Mouse (Mus musculus): ENCODE results near the gene Polr2i.
"Not testable (repeated sequence)": the region's sequence is repeated elsewhere in the genome, so short reads cannot be mapped to it uniquely, and the experiment has no call there.

Polr2i gene

DNA sequence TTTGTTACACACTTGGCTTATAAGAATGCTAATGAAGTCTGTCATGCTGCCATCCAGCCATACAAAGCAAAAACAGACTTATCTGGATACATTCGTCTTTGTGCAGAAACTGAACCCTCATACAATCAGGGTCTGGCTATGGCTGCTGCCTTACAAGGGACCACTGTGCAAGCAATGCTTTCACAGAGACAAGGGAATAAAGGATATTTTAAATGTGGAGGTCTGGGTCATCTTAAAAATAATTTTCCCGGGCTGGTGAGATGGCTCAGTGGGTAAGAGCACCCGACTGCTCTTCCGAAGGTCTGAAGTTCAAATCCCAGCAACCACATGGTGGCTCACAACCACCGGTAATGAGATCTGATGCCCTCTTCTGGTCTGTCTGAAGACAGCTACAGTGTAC, 25.4 kb upstream of the Polr2i start:
- not testable (repeated sequence) for DNase-seq

DNA sequence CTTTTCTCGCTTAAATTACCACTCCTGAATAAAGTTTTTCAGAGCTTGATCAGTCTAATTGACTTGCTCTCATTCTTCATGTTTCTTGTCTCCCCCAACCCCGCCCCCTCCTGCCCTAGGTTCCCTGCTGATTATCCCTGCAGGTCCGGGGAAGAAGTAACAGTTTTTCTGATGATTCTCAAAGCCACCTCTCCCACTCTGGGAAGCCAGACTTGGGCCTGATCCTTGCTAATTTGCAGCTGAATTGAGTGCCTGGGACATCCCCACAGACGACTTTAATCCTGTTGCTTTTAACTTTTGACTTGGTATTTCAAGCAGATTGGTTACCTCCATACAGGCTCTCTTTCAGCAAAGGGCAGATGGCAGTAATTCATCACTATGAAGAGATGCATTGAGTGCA, 20.7 kb upstream of the Polr2i start:
- DNase-seq: no peak

DNA sequence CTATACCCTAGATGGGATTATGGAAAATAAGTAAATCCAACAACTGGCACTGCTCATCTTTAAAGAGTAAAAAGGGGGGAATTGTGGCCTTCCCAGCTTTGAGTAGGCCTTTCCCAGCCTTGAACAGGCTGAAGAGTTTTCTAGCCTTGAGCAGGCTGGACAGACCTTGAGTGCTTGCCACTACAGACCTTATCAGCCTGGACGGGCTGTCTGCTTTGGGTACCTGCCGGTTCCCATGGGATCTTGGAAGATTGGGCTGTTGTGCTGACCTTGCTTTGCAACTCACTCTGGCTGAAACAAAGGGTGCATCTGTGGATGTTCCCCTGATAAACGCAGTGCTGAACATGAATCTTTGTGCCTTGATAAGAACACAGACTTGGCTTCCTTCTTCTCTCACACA, 17.9 kb upstream of the Polr2i start:
- no peak for DNase-seq

DNA sequence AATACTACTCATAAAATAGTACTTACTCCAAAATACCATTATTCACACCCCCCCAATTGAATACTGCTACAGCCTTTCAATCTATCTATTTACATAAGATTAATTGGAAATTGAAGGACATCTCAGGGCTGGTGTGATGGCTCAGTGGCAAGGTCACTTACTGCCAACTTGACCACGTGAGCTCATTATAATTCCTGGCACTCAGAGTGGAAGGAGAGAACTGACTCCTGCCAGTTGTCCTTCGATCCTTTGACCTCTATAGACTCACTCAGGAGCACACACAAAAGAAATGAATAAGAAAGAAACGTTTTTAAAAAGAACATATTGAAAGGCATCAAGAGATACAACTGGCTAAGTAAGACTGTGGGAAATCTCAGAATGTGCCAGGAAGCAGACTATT, 15.9 kb upstream of the Polr2i start:
- DNase-seq: no peak

DNA sequence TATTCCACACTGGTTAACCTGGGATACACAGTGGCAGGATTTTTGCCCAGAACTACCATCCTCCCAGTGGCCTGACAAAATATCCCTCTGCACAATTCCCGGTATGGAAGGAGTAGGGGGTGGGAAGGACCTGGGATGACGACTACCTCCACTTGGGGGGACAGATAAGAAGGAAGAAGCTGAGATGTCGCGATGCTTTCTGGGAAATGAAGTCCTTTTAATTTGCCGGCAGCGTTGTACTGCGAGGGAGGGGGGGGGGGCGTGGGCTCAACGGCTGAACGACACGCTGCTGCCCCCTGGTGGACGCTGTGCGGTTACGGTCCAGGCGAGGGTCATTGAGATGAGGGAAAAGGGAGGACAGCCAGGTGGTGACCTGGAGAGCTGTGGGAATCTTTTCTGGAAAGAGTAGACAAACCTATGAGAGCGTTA, 15.0 kb upstream of the Polr2i start:
- DNase-seq: peak; percentile 83

DNA sequence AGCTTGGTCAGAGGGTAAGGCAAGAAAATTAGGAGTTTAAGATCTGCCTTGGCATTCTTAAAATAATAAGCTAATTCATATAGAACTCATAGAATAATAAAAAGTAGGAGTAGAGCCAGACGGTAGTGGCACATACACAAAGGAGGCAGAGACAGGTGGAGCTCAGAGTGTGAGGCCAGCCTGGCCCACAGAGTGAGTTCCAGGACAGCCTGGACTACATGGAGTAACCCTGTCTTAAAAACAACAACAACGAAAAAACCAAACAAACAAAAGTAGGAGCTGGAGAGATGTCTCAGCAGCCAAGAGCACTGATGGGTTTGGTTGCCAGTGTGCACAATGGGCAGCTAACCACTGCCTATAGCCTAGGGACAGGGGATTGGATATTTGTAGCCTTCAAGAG, 14.5 kb upstream of the Polr2i start:
- no peak for DNase-seq

DNA sequence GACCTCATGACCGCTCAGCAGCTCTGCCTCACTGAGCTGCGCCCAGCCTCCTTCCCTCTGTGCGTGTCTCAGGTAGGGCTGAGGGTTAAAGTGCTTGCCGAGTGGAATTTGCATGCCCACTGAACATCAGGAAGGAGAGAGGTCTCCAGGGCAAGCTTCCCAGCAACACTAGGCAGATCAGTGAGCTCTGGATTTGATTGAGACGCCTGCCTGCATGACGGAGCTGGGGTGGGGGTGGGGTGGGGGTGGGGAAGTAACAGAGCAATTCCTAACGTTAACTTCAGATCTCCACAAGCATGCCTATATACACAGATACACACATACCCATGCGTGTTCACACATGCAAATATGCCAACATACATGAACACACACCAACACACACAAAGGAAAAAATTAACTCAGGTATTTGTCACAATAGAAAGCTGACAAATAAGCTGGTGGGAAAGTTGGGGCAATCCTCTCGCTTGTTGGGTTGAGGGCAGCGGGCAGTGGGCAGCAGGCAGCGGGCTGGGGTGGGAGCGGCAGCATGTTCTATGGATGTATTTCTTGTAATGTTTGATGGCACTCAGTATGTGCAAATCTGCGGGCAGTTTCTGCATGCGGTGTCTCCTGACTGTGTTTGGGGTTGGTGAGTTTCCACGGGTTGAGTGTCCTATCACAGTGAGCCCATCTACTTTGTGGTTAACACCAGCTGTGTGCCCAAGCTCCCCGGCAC, 12.3 kb upstream of the Polr2i start:
- DNase-seq: peak; percentile 63

DNA sequence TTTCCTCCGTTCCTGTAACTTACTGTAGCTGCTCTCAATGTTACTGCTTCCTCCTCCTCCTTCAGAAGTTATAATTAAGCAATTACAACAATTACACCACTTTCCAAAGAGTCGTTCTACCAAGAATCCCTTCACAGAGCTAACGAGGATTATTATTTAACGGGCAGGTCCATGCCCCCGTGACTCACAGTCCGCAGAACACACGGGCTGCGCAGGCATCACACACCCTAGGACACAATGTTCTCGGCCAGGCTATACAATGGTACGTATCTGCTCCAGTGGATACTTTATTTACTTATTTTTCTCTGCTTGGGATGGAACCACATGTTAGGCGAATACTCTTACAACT, 11.8 kb upstream of the Polr2i start:
- DNase-seq: no peak

DNA sequence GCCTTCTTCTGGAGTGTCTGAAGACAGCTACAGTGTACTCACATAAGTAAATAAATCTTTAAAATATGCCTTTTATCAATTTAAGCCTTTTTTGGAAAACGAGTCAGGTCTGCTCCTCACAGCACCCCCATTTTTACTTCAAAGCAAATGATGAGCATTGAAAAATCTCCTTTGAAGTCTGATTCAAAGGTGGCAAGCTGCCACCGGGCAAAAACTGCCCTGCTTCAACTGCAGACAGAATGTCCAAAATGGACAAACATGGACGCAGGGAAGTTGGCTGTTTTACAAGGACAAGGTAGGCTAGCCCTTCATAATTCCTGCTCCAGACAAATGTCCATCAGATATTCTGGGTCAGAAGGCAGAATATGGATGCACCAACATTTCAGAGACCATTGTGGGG, 10.3 kb upstream of the Polr2i start:
- DNase-seq: no peak

DNA sequence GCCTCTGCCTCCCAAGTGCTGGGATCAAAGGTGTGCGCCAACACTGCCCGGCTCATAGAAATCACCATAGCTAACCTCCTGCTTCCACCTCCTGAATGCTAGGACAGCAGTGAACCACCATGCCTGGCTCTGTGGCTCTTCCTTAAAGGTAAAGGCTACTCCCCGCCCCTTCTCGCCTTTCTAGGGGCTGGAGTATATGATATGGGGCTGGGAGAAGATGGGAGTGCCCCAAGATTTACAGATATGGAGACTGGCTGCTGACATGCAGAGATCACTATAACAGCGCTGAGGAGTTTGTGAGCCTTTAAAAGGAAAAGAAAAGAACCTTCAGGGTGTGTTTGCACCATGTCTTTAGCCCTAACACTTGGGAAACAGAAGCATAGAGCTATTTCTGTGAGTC, 9.5 kb upstream of the Polr2i start:
- DNase-seq: no peak

DNA sequence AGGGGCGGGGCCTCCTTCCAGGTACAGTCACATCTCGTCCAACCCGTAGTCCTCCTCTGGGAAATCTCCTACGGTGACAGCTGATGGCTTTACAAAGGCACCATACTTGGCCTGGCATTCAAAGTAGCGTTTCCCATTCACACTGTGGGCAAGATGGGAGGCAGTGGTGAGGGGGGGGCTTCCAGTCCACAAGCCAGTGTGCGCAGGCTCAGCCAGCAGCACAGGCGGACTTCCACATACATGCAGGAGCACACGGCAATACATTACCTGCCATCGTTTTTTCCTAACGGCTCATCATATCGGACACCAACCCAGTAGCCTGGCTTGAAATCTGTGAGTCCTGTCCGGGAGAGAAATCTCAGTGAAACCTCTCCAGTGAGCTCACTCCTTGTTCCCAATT, 7.5 kb upstream of the Polr2i start:
- DNase-seq: no peak

DNA sequence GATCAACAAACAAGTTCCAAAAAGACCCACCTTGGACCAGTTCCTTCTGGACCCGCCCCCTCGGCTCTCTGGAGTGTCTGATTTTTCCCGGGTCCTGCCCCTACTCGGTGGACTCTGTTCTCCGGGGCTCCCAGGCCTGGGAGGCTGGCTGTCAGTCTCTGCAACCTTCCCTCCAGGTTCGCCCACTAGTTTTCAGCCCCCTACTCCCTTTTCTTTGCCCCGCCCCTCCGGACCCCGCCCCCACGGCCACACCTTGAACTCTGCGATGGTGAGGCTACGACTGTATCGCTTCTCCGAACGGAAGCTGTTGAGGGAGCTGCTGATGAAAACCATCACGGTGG, 450 bp upstream of the Polr2i start:
- no peak for DNase-seq

DNA sequence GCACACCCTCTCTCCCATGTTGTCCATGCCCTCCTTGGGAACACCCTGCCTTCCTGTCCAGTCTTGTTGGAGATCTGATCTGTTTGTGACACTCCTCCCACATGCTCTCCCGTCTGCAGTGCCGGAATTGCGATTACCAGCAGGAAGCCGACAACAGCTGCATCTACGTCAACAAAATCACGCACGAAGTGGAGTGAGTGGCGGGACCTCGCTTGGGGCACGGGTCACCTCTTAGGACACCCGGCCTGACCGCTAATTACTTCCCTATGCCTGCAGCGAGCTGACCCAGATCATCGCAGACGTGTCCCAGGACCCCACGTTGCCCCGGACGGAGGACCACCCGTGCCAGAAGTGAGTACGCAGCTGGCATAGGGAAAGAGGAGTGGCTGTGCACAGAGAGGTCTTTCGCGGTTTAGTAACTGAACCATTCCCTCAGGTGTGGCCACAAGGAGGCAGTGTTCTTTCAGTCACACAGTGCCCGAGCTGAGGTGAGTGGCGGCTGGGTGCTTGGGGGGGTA, 942 bp downstream of the Polr2i start:
- DNase-seq: peak; percentile 72

DNA sequence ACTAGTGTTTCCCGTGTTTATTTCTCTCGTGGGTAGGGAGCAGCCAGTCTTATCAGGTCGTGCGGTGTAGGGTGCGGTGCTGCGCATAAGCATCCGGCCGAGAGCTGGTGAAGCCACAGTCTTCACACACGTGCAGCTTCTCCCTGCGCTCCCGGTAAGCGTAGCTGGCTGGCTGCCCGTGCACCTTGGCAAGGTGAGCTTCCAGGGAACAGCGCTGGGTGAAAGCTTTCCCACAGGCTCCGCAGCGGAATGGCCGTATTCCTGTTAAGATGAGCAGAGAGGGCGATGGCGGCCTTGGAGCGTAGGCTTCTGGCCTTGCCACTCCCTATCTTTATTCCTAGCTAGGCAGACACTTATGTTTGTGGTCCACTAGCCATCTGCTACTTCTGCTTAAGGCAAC, 1.6 kb downstream of the Polr2i start:
- no peak for DNase-seq

DNA sequence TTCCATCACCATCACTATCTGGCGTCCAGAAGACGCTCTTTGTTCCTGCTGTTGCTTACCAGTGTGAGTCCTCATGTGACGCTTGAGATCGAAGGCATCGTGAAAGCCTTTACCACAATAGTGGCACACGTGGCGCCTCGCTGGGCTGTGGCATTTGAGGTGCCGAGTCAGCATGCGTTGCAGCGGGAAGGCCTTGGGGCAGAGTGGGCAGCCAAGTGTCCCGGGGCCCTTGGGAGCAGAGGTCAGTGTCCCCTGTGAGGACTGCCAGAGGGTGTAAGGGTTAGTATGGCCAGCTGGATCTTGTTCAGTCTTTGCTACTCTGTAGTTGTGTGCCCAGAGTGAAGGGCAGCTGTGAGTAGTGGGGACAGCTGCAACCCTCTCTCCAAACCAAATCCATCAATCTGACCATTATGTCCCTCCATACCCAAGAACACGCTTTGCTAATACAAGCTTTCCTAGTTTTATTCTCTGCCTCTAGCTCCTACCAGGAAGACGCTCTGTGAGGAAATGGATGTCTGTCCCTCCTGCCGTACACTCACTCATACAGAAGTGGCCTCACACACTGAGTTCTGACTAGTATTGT, 2.6 kb downstream of the Polr2i start:
- peak; percentile 32 for DNase-seq

DNA sequence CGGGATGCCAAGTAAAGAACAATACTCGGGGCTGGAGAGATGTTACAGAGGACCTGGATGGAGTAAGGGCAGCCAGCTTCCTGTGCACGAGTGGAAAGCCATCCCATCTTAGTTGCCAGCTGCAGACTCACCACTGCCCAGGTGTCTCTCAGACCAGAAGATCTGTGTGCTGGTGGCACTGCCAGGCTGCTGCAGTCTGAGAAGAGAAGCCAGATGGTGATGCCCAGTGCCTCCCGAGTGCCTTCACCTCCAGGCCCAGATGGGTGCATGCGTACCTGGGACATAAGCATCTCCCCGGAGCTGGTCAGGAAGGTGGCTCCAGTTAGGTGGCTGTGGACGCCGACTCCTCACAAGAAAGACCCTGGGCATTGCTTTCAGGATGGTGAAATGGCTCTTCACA, 3.3 kb downstream of the Polr2i start:
- no peak for DNase-seq

DNA sequence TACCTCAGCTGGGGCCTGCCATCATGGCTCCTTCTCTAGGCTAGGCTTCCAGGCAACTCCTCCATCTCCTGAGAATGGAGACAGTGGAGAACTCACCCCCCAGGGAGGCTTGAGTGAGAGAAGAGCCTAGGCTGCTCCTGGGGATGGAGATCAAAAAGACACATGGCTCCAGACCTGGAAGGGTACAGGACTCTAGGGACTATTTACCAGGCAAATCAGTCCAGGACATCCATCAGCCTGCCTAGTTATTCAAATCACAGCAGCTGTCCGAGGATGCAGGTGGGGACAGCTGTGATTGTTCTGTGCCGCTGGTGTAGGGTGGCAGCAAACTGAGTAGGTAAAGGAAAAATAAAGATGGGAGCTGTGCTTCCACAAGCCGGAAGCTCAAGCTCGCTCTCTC, 3.9 kb downstream of the Polr2i start, which contains the start of gene Ovol3:
Gene Ovol3 (minus strand): TSS at position 101 of the 400 bp plus-strand sequence.
- no peak for DNase-seq

DNA sequence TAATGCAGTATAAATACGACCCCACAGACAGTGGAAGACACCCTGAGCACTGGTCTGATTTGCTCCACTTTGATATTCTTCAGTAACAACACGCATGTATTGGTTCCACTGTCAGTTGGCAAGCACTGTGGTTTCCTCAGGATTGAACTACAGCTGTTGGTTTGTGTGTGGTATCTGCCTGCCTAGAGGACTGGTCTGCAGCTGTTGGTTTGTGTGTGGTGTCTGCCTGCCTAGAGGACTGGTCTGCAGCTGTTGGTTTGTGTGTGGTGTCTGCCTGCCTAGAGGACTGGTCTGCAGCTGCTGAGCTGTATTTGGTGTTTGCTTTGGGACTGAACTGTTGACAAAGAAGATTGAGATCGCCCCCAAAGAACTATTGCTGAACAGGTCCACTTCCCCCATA, 5.6 kb downstream of the Polr2i start:
- not testable (repeated sequence) for DNase-seq

DNA sequence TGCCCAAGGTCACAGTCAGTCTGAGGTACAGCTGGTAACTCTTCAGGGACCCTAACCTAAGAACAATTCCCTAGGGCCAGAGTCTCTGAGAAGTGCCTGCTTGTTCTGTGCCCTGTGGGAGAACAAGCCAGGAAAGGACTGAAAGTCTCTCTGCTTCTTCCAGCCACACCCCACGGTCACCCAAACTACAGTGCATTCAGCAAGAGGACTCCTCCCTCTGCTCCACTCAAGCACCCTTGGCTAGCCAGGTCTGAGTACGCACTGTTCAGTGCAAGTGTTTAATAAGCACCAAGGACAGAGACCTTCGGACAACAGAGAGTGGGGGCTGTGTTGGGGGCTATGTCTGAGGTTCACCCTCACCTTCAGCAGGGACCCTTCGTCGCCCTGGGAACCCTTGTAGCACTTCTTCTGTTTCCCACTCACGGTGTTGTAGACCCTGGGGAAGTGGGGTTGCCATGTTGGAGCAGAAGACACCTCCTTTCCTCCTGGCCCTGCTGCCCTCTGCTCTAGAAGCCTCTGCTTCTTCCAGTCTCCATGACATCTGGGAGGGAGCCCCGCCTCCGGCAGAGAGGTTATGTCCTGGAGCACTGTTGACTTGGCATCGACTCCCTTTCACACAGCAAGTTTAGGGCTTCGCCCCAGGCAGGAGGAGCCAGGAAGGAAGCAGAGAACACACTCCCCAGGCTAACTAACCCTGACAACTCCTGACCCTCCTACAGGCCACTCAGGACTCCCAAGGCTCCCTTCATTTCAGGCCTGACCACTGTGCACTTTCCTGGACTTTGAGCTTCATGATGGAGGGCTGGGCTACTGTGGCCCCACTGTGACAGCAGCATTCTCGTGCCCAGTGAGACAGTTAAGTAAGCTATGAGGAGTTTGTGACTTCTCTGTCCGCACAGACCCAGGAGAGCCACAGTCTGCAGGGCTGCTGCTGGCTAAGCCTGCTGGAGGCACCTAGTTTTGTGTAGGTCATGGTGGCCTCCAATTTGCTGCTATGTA, 20.5 kb downstream of the Polr2i start:
- DNase-seq: peak; percentile 34

DNA sequence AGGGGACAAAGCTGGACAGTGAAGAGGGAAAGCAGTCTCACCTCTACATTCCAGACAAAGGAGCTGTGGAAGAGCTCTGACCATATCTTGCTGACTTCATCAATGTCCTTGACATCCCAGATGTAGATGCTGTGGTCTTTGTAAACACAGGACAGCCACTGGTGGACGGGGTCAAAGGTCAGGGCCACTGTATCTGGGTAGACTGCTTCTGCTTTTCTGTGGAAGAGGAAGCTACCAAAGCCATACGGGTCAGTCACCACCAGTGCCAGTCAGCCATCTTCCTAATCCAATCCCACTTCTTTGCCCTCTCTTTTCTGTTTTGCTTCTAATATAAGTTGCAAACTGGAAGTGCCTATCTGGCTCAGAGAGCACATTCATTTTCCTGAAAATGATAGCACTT, 33.3 kb downstream of the Polr2i start:
- DNase-seq: no peak

DNA sequence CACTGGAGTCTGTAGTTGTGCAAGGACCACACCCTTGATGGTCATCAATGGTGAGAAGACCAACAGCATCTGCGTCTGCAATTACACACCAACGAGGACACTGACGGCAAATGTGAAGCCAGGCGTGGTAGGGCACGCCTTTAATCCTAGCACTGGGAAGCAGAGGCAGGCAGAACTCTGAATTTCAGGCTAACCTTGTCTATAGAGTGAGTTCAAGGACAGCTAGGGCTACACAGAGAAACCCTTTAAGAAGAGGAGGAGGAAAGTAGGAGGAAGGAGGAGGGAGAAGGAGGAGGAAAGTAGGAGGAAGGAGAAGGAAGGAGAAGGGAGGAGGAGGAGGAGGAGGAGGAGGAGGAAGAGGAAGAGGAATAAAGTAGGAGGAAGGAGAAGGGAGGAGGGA, 33.8 kb downstream of the Polr2i start:
- DNase-seq: no peak

DNA sequence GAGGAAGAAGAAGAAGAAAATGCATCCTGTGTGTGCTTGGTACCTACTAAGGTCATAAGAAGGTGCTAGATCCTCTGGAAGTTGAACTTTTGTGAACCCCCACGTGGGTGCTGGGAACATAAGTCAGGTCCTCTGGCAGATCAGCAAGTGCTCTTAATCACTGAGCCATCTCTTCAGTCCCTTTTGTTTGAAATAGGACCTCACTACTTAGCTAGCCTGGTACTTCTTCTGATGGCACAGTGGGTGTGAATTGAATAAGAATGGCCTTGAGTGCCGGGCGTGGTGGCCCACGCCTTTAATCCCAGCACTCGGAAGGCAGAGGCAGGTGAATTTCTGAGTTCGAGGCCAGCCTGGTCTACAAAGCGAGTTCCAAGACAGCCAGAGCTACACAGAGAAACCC, 34.2 kb downstream of the Polr2i start:
- no peak for DNase-seq

DNA sequence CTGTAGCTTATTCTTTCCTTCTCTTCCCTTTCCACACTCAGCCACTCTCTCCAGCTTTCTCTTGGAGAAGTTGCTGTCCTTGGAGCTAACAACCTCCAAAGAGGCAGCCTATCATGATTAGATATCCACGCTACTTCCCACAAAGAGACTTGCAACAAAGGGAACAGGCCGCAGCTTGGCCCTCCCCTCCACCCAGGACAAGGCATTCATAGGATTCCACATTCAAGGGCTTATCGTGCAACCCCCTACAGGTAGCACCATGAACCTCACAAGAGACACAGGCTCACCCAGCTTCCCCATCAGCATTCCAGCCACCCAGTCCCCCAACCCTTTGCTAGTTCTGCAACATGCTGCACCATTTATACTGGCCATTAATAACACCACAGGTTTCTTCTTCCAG, 35.0 kb downstream of the Polr2i start:
- no peak for DNase-seq

DNA sequence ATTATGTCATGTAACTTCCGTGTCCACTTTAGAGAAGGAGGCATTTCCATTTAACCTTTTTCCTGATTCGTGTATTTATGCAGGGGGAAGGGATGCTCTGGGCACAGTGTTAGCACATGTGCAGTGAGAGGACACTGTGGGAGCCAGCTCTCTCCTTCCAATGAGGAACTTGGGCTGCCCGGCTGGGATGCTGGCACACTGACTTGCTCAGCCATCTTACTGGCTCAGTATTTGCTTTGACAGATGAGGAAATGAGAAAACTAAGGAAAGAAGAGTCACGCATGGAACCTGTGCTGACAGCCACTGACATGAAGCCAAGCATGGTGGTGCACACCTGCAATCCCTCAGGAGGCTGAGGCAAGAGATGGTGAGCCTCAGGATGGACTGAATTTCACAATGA, 37.9 kb downstream of the Polr2i start:
- DNase-seq: no peak
